Mouse (Mus musculus): ENCODE measurements at regions not wholly inside any gene's neighbourhood (a gene's known extent, or its start where the extent isn't known, plus 50 kb on each side); places are given as distances from the start of the nearest gene placed in this dataset.

DNA sequence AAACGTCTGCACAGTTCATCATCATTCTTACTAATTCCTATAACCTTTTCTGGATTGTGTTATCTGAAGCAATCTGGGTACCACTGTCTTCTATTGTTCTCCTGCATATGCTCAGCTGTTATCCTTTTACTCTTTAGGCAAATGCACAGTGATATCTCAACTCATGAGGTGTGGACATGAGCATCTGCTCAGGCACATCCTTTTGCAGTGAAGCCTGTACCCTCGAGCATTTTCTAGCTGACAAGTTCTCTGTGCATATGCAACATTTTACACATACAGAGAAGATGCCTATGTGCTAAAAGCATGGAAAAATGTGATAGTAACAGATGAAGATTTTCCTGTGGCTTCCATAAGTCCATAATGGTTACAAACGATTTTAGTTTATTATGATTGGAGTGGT lies 384.4 kb upstream of the Celf2 start:
- in situ Hi-C loops (cut with MboI; ENCODE audit: low pct_ligation_motif_present, low pct_unique_long_range_greater_than_20kb, low sequenced_read_pairs) (no loop called here), dilution Hi-C loops (cut with MboI; ENCODE audit: extremely low pct_ligation_motif_present, extremely low pct_unique_long_range_greater_than_20kb, low sequenced_read_pairs) (no loop called here)
- no peak overlapping the region for H3K9ac ChIP-seq (ENCODE audit: insufficient read depth, low read depth)
- no peaks in the 10 kb centered on the region for H3K36me3 ChIP-seq (replicated peaks in 1 of 2; ENCODE audit: control insufficient read depth in 1 of 2, insufficient read depth in 1 of 2, low read length in 1 of 2)
- no peak overlapping the region for H3K27ac ChIP-seq (ENCODE audit: insufficient read depth, low read depth)
- no peaks in the 10 kb centered on the region for H3K27me3 ChIP-seq (replicated peaks)
- no peak for DNase-seq (ENCODE audit: extremely low read depth)
- H3K4me1 ChIP-seq (ENCODE audit: control insufficient read depth in 1 of 2, insufficient read depth in 2 of 2): no peaks in the 10 kb centered on the region
- H3K9me3 ChIP-seq (replicated peaks; ENCODE audit: low read length): no peaks in the 10 kb centered on the region
- H3K4me2 ChIP-seq (ENCODE audit: insufficient read depth, low read depth, poor library complexity, severe bottlenecking): no peak overlapping the region
- no peak overlapping the region for H3K4me3 ChIP-seq (replicated peaks in 1 of 3; ENCODE audit: low read depth in 2 of 3, low read length in 2 of 3, poor library complexity in 1 of 3)
- TF ChIP-seq ELF1 (IDR thresholded peaks at IDR 0.05; ENCODE audit: low read depth, low read length): no peak
- no peak for TF ChIP-seq MAZ (IDR thresholded peaks at IDR 0.05; ENCODE audit: low read depth, low read length)
- TF ChIP-seq MEF2A (IDR thresholded peaks at IDR 0.05; ENCODE audit: borderline replicate concordance, low read depth, low read length): no peak
- TF ChIP-seq CTCF (conservative IDR thresholded peaks at IDR 0.05 in 1 of 2, IDR thresholded peaks at IDR 0.05 in 1 of 2; ENCODE audit: low read depth in 2 of 2, low read length in 2 of 2): no peak
- TF ChIP-seq NELFE (IDR thresholded peaks at IDR 0.05; ENCODE audit: low read depth, low read length): no peak
- no peak for TF ChIP-seq ETS1 (conservative IDR thresholded peaks at IDR 0.05; ENCODE audit: low read depth, low read length)
- TF ChIP-seq BHLHE40 (IDR thresholded peaks at IDR 0.05; ENCODE audit: low read depth, low read length): no peak
- no peak for TF ChIP-seq CHD1 (IDR thresholded peaks at IDR 0.05; ENCODE audit: low read depth, low read length)
- H3K79me2 ChIP-seq (replicated peaks; ENCODE audit: control insufficient read depth, extremely low read depth, insufficient read depth, poor library complexity, severe bottlenecking): no peaks in the 10 kb centered on the region

Measured in CH12.LX (cell line).